Mouse (Mus musculus): ENCODE measurements around the gene Rab3d. TPM values are rescaled to one million over a fixed set of nuclear protein-coding genes. Genes with fewer than 3 reads are reported as not detected.

The Rab3d gene
- total and polyA plus RNA-seq, 3 experiments = 22.9 to 44.2 TPM; not detected in 1

- Histone ChIP-seq H3K36me3 (ENCODE audit: control insufficient read depth in 1 of 2, insufficient read depth in 2 of 2, low read length in 2 of 2) (peaks cover 14 to 31% of the 10 kb centered on the region in 2 experiments), H3K4me3 (ENCODE audit: control insufficient read depth in 1 of 2, insufficient read depth in 1 of 2, low read depth in 2 of 2, low read length in 2 of 2) (no peak overlapping the region), H3K27ac (ENCODE audit: control insufficient read depth, low read depth, low read length) (0 out of 2 replicates have a peak overlapping the region, but pooled peaks have one; percentile 1), H3K79me2 (ENCODE audit: control insufficient read depth, insufficient read depth, low read length, poor library complexity) (peaks cover 39% of the 10 kb centered on the region), H3K27me3 (ENCODE audit: control insufficient read depth in 1 of 2, insufficient read depth in 2 of 2, low read length in 2 of 2) (no peaks in the 10 kb centered on the region), H3K4me1 (ENCODE audit: control insufficient read depth in 1 of 2, insufficient read depth in 2 of 2, low read length in 2 of 2) (peaks cover 12 to 39% of the 10 kb centered on the region in 2 experiments), H3K9me3 (replicated peaks; ENCODE audit: insufficient read depth, low read length) (no peaks in the 10 kb centered on the region), H3K9ac (ENCODE audit: control insufficient read depth, low read depth, low read length, poor library complexity, severe bottlenecking) (no peak overlapping the region)
- TF ChIP-seq MAZ (IDR thresholded peaks at IDR 0.05; ENCODE audit: low read depth, low read length) = no peak
- TF ChIP-seq POLR2A (IDR thresholded peaks at IDR 0.05; ENCODE audit: control insufficient read depth in 1 of 2, insufficient read depth in 1 of 2, low read depth in 1 of 2, low read length in 2 of 2, poor library complexity in 1 of 2) = no peak
- no peak for TF ChIP-seq MEF2A (IDR thresholded peaks at IDR 0.05; ENCODE audit: extremely low read depth, insufficient replicate concordance, low read depth, low read length, poor library complexity, severe bottlenecking)
- TF ChIP-seq MYB (IDR thresholded peaks at IDR 0.05; ENCODE audit: low read depth, low read length) = no peak
- TF ChIP-seq TBP (IDR thresholded peaks at IDR 0.05; ENCODE audit: low read depth, low read length) = no peak
- TF ChIP-seq ZNF384 (IDR thresholded peaks at IDR 0.05; ENCODE audit: low read depth, low read length) = no peak
- no peak for TF ChIP-seq ETS1 (IDR thresholded peaks at IDR 0.05; ENCODE audit: low read depth, low read length)
- TF ChIP-seq RAD21 (IDR thresholded peaks at IDR 0.05; ENCODE audit: low read depth, low read length) = no peak
- TF ChIP-seq SIN3A (IDR thresholded peaks at IDR 0.05; ENCODE audit: low read length) = no peak
- TF ChIP-seq HCFC1 (IDR thresholded peaks at IDR 0.05; ENCODE audit: low read depth, low read length) = no peak
- no peak for TF ChIP-seq UBTF (IDR thresholded peaks at IDR 0.05; ENCODE audit: borderline replicate concordance, insufficient read depth, low read depth, low read length)
- DNase-seq (ENCODE audit: low read depth, low spot score) = peak; percentile 39
These were observed 40.4 kb upstream of the Rab3d start for GRCm38 (mm10) chr9:21958372-21958771.

- Histone ChIP-seq H3K27me3 (ENCODE audit: control insufficient read depth in 1 of 2, insufficient read depth in 2 of 2, low read length in 2 of 2) (no peaks in the 10 kb centered on the region), H3K27ac (ENCODE audit: control insufficient read depth, low read depth, low read length) (peak within 1 kb of the TSS; percentile 87), H3K9ac (ENCODE audit: control insufficient read depth, low read depth, low read length, poor library complexity, severe bottlenecking) (peak within 1 kb of the TSS; percentile 76), H3K79me2 (ENCODE audit: control insufficient read depth, insufficient read depth, low read length, poor library complexity) (peaks cover 17% of the 10 kb centered on the region), H3K36me3 (ENCODE audit: control insufficient read depth in 1 of 2, insufficient read depth in 2 of 2, low read length in 2 of 2) (peaks cover 8 to 26% of the 10 kb centered on the region in 2 experiments), H3K4me1 (ENCODE audit: control insufficient read depth in 1 of 2, insufficient read depth in 2 of 2, low read length in 2 of 2) (peaks cover 7 to 33% of the 10 kb centered on the region in 2 experiments), H3K9me3 (replicated peaks; ENCODE audit: insufficient read depth, low read length) (no peaks in the 10 kb centered on the region), H3K4me3 (ENCODE audit: control insufficient read depth in 1 of 2, insufficient read depth in 1 of 2, low read depth in 2 of 2, low read length in 2 of 2) (peak within 1 kb of the TSS; percentile 52 to 66)
- DNase-seq (ENCODE audit: low read depth, low spot score) = peak; percentile 100
- TF ChIP-seq GATA1 (IDR thresholded peaks at IDR 0.05; ENCODE audit: low read depth, low read length) (peak; percentile 26; the same call in 1 of the 2 replicates), RAD21 (IDR thresholded peaks at IDR 0.05; ENCODE audit: low read depth, low read length) (no peak)
These were observed 37.7 kb upstream of the Rab3d start, which contains the start of gene Swsap1 for GRCm38 (mm10) chr9:21955570-21956281. Gene Swsap1 (plus strand): TSS chr9:21955755.

- peaks cover 7 to 21% of the 10 kb centered on the region in 2 experiments for H3K36me3 ChIP-seq (ENCODE audit: control insufficient read depth in 1 of 2, insufficient read depth in 2 of 2, low read length in 2 of 2)
- no peak for DNase-seq (ENCODE audit: low read depth, low spot score)
- no peaks in the 10 kb centered on the region for H3K27me3 ChIP-seq (ENCODE audit: control insufficient read depth in 1 of 2, insufficient read depth in 2 of 2, low read length in 2 of 2)
- peaks cover 12% of the 10 kb centered on the region for H3K79me2 ChIP-seq (ENCODE audit: control insufficient read depth, insufficient read depth, low read length, poor library complexity)
- H3K4me1 ChIP-seq (ENCODE audit: control insufficient read depth in 1 of 2, insufficient read depth in 2 of 2, low read length in 2 of 2) = peaks cover 7 to 28% of the 10 kb centered on the region in 2 experiments
- H3K9me3 ChIP-seq (replicated peaks; ENCODE audit: insufficient read depth, low read length) = no peaks in the 10 kb centered on the region
- H3K9ac ChIP-seq (ENCODE audit: control insufficient read depth, low read depth, low read length, poor library complexity, severe bottlenecking) = peak overlapping the region; percentile 76
- peak overlapping the region; percentile 87 for H3K27ac ChIP-seq (ENCODE audit: control insufficient read depth, low read depth, low read length)
- peak overlapping the region; percentile 52 to 66 for H3K4me3 ChIP-seq (ENCODE audit: control insufficient read depth in 1 of 2, insufficient read depth in 1 of 2, low read depth in 2 of 2, low read length in 2 of 2)
- TF ChIP-seq RAD21 (IDR thresholded peaks at IDR 0.05; ENCODE audit: low read depth, low read length) (no peak), MEF2A (IDR thresholded peaks at IDR 0.05; ENCODE audit: extremely low read depth, insufficient replicate concordance, low read depth, low read length, poor library complexity, severe bottlenecking) (no peak), ZC3H11A (IDR thresholded peaks at IDR 0.05; ENCODE audit: low read depth, low read length) (no peak), E2F4 (IDR thresholded peaks at IDR 0.05; ENCODE audit: borderline replicate concordance, low read depth, low read length) (no peak), CTCF (IDR thresholded peaks at IDR 0.05 in 2 of 3, conservative IDR thresholded peaks at IDR 0.05 in 1 of 3; ENCODE audit: control insufficient read depth in 1 of 3, insufficient read depth in 1 of 3, low read depth in 2 of 3, low read length in 3 of 3, poor library complexity in 1 of 3, severe bottlenecking in 1 of 3) (peak in 1 of 3 experiments; percentile 61; a peak in 2 of 6 replicates), TAL1 (IDR thresholded peaks at IDR 0.05; ENCODE audit: low read length) (no peak)
These were observed 37.2 kb upstream of the Rab3d start for GRCm38 (mm10) chr9:21955225-21955569.
